Mouse (Mus musculus): Measurements from ENCODE around the gene Adgrg1. TPM values are rescaled to one million over a fixed set of nuclear protein-coding genes. Genes with fewer than 3 reads are reported as not detected.

The Adgrg1 gene
- polyA plus RNA-seq, 1 experiment from 2014 or later = 33.8 TPM

DNA sequence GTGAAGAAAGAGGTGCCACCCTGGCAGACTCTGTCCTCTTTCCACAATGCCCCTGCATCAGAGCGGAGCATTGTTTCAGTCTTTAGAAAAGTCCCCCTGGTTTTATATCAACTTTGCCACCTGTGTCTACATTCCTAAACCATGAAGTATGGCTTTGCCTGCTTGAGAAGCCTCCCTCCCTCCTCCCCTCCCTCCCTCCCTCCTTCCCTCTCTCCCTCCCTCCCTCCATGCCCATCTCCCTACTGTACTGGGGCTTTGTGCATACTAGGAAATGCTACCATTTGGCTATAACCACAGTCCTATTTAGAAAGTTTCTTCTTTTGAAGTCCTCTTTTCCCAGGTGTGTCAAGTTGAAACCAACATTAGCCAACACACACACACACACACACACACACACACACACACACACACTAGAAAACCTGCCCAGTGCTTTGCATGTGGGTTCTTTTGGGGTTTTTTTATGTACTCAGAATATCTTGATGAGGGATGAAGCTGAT, 18.4 kb upstream of the Adgrg1 start:
- Histone ChIP-seq H3K27ac (ENCODE audit: low read depth) (peak overlapping the region; percentile 87), H3K4me1 (ENCODE audit: insufficient read depth) (0 out of 2 replicates have a peak, but pooled peaks cover 4% of the 10 kb centered on the region), H3K36me3 (ENCODE audit: insufficient read depth) (no peaks in the 10 kb centered on the region), H3K9ac (no peak overlapping the region), H3K9me3 (ENCODE audit: low read depth, low read length) (no peaks in the 10 kb centered on the region), H3K4me2 (no peak overlapping the region), H3K27me3 (ENCODE audit: insufficient read depth, low read length) (no peaks in the 10 kb centered on the region), H3K4me3 (ENCODE audit: low read depth, low read length) (no peak overlapping the region)
- peak; percentile 33; the same call in 1 of the 2 replicates for ATAC-seq (ENCODE audit: insufficient read depth)
- peak; percentile 53 for DNase-seq
- 57% methylated on average over 1 of the region's 1 CpGs for WGBS
- TF ChIP-seq CTCF (IDR thresholded peaks at IDR 0.05; ENCODE audit: low read depth) = no peak

DNA sequence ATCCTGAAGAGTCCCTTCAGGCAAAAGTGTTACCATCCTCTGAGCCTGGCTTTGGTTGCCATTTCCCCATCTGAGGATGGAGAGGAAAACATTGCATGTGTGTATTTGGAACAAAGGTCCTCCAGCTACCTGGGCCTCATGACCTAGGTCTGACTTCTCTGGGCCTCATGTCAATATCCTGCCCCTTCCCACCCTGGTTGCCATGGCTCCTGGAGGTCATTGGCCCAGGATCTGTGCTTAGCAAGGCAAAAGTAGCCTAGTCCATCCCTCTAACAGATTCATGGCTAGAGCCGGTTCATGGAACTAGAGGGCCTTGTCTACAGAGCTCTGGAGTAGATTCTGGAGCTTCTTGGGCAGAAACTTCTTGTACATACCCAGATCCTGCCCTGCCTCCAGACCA, 12.3 kb upstream of the Adgrg1 start:
- H3K9me3 ChIP-seq (ENCODE audit: low read depth, low read length) = no peaks in the 10 kb centered on the region
- DNase-seq (no peak), ATAC-seq (ENCODE audit: insufficient read depth) (no peak)
- 65% methylated on average over 1 of the region's 1 CpGs for WGBS
- no peak overlapping the region for H3K4me2 ChIP-seq
- no peak overlapping the region for H3K27ac ChIP-seq (ENCODE audit: low read depth)
- no peak overlapping the region for H3K4me3 ChIP-seq (ENCODE audit: low read depth, low read length)
- no peak for TF ChIP-seq CTCF (IDR thresholded peaks at IDR 0.05; ENCODE audit: low read depth)
- H3K9ac ChIP-seq = no peak overlapping the region
- no peaks in the 10 kb centered on the region for H3K4me1 ChIP-seq (ENCODE audit: insufficient read depth)
- no peaks in the 10 kb centered on the region for H3K36me3 ChIP-seq (ENCODE audit: insufficient read depth)
- no peaks in the 10 kb centered on the region for H3K27me3 ChIP-seq (ENCODE audit: insufficient read depth, low read length)

DNA sequence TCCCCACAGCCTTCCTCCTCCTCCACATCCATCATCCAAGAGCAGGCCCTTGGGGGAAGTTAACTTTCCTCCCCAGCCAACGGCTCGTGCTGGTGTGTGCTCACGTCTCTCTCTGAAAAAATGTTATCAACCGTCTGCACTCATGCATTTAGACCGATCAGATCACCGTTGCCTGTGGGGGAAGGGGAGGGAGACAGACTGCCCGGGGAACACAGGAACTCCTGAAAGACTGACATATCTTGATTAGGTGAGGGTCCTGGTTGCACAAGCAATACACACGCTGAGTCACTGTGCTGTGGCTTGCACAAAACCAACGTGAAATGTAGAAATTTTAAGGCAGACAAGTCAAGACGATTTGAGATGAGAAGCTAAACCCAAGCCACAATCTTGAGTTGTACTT, 9.7 kb upstream of the Adgrg1 start:
- H3K9ac ChIP-seq = no peak overlapping the region
- no peaks in the 10 kb centered on the region for H3K4me1 ChIP-seq (ENCODE audit: insufficient read depth)
- TF ChIP-seq CTCF (IDR thresholded peaks at IDR 0.05; ENCODE audit: low read depth) = no peak
- H3K27me3 ChIP-seq (ENCODE audit: insufficient read depth, low read length) = no peaks in the 10 kb centered on the region
- DNase-seq (no peak), ATAC-seq (ENCODE audit: insufficient read depth) (no peak; the same call in 1 of the 2 replicates)
- WGBS = 21% methylated on average over 10 of the region's 10 CpGs
- no peak overlapping the region for H3K4me2 ChIP-seq
- no peak overlapping the region for H3K4me3 ChIP-seq (ENCODE audit: low read depth, low read length)
- H3K27ac ChIP-seq (ENCODE audit: low read depth) = peak overlapping the region; percentile 47; the same call in 1 of the 2 replicates
- no peaks in the 10 kb centered on the region for H3K36me3 ChIP-seq (ENCODE audit: insufficient read depth)
- H3K9me3 ChIP-seq (ENCODE audit: low read depth, low read length) = no peaks in the 10 kb centered on the region

DNA sequence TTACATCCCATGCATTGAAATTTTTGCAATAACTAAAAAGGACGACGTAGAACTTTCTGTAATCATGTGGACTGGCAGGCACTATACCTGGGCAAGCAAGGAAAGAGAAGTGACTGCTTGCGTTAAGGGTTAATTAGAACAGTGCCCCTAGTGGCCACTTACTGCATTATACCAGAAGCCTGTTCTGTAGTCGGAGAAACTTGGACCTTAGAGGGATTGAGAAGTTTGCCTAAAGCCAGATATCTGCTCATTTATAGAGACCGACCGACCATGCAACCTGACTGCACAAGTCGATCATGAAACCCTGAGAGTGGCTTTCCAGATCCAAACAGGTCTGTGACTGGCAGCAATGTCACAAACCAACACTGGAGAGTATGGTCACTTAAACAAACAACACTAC, 8.0 kb upstream of the Adgrg1 start:
- Histone ChIP-seq H3K9me3 (ENCODE audit: low read depth, low read length) (no peaks in the 10 kb centered on the region), H3K4me3 (ENCODE audit: low read depth, low read length) (no peak overlapping the region), H3K4me1 (ENCODE audit: insufficient read depth) (no peaks in the 10 kb centered on the region), H3K4me2 (no peak overlapping the region), H3K9ac (no peak overlapping the region), H3K27me3 (ENCODE audit: insufficient read depth, low read length) (no peaks in the 10 kb centered on the region), H3K27ac (ENCODE audit: low read depth) (no peak overlapping the region), H3K36me3 (ENCODE audit: insufficient read depth) (no peaks in the 10 kb centered on the region)
- no peak for ATAC-seq (ENCODE audit: insufficient read depth)
- 16% methylated on average over 7 of the region's 7 CpGs for WGBS
- peak; percentile 81 for DNase-seq
- TF ChIP-seq CTCF (IDR thresholded peaks at IDR 0.05; ENCODE audit: low read depth) = peak; percentile 82

DNA sequence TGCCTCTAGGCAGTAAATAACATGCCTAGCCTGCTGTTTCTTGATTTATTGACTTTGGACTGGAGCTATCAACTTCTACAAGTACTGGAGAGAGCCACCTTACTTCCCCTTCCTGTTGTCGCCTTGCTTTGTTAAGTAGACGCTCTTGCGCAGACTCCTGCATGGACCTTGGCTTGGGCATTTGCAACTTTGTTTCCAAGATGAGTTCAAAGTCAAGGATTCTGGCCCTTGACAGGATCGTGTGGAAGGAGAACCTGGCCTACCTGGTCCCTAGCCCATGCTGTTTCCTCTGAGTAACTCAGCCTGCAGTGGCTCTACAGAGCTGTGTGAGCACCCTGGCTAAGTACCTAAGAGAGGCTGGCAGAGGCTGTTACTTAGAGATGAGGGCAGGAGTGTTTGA, 7.5 kb upstream of the Adgrg1 start:
- Histone ChIP-seq H3K36me3 (ENCODE audit: insufficient read depth) (no peaks in the 10 kb centered on the region), H3K9me3 (ENCODE audit: low read depth, low read length) (no peaks in the 10 kb centered on the region), H3K27ac (ENCODE audit: low read depth) (no peak overlapping the region), H3K4me2 (no peak overlapping the region), H3K4me3 (ENCODE audit: low read depth, low read length) (no peak overlapping the region), H3K4me1 (ENCODE audit: insufficient read depth) (no peaks in the 10 kb centered on the region), H3K27me3 (ENCODE audit: insufficient read depth, low read length) (no peaks in the 10 kb centered on the region), H3K9ac (no peak overlapping the region)
- ATAC-seq (ENCODE audit: insufficient read depth) = no peak
- WGBS = 64% methylated on average over 4 of the region's 4 CpGs
- TF ChIP-seq CTCF (IDR thresholded peaks at IDR 0.05; ENCODE audit: low read depth) = no peak
- no peak for DNase-seq

DNA sequence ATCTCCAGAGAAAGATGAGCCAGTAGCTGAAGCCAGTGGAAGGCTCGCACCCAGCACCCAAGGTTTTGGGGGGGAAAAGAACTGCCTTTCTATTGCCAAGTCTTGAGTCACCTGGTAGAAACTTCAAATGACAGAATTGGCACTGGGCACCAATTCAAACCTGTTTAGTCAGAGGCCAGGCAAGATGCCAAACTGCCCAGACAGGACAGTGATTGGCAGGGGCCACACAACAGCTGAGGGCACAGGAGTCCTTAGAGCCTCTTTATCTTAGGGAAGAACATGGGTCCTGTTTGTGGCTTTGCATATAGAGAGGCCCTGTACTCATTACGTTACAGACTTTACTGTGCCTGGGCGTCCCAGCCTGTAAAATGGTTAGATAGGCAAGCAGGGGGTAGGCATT, 7.0 kb upstream of the Adgrg1 start:
- Histone ChIP-seq H3K4me2 (no peak overlapping the region), H3K9me3 (ENCODE audit: low read depth, low read length) (no peaks in the 10 kb centered on the region), H3K36me3 (ENCODE audit: insufficient read depth) (no peaks in the 10 kb centered on the region), H3K9ac (no peak overlapping the region), H3K27me3 (ENCODE audit: insufficient read depth, low read length) (no peaks in the 10 kb centered on the region), H3K4me1 (ENCODE audit: insufficient read depth) (no peaks in the 10 kb centered on the region), H3K4me3 (ENCODE audit: low read depth, low read length) (no peak overlapping the region), H3K27ac (ENCODE audit: low read depth) (no peak overlapping the region)
- WGBS = 80% methylated on average over 3 of the region's 3 CpGs
- DNase-seq = no peak
- no peak for ATAC-seq (ENCODE audit: insufficient read depth)
- TF ChIP-seq CTCF (IDR thresholded peaks at IDR 0.05; ENCODE audit: low read depth) = no peak

DNA sequence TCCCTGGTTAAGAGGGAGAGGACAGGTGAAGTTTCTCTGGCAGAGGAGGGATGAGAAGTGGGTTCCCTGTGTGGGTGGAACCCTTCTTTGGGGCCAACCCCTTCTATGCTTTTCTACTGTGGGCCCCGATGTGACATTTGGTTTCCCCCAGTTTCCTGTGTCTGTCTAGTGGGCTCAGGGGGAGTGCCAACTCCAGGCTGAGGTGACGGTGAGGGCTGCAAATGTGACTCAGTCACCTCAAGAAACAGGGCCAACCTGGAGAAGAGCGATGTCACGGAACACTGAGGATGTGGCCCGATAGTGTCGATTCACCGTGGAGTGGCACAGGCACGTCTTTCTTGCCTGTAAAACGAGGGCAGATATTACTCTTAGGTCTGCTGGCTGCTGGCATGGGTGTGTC, 1.3 kb upstream of the Adgrg1 start:
- DNase-seq = no peak
- TF ChIP-seq CTCF (IDR thresholded peaks at IDR 0.05; ENCODE audit: low read depth) = no peak
- no peak for ATAC-seq (ENCODE audit: insufficient read depth)
- Histone ChIP-seq H3K4me3 (ENCODE audit: low read depth, low read length) (no peak overlapping the region), H3K9me3 (ENCODE audit: low read depth, low read length) (no peaks in the 10 kb centered on the region), H3K4me2 (no peak overlapping the region), H3K36me3 (ENCODE audit: insufficient read depth) (no peaks in the 10 kb centered on the region), H3K9ac (no peak overlapping the region), H3K27ac (ENCODE audit: low read depth) (no peak overlapping the region), H3K4me1 (ENCODE audit: insufficient read depth) (peaks cover 3% of the 10 kb centered on the region; the same call in 1 of the 2 replicates), H3K27me3 (ENCODE audit: insufficient read depth, low read length) (peaks cover 5% of the 10 kb centered on the region; the same call in 1 of the 2 replicates)
- 86% methylated on average over 9 of the region's 9 CpGs for WGBS

Measured in lung, embryonic 14.5 days (tissue).